Mouse (Mus musculus): ENCODE results near the gene Gbf1. TPM values are rescaled to one million over a fixed set of nuclear protein-coding genes. Genes with fewer than 3 reads are reported as not detected.

Gbf1 gene
- polyA plus RNA-seq, 1 experiment, result 142 TPM

- Histone ChIP-seq H3K4me3 (ENCODE audit: control insufficient read depth, low read depth, low read length) (peak overlapping the region; percentile 84), H3K27me3 (ENCODE audit: control insufficient read depth, insufficient read depth, low read length) (peaks cover 2% of the 10 kb centered on the region; the same call in 1 of the 2 replicates), H3K4me1 (ENCODE audit: control insufficient read depth, insufficient read depth, low read length) (peaks cover 44% of the 10 kb centered on the region), H3K36me3 (ENCODE audit: control insufficient read depth, insufficient read depth, low read length) (no peaks in the 10 kb centered on the region), H3K27ac (ENCODE audit: control insufficient read depth, insufficient read depth, low read depth, low read length) (peak overlapping the region; percentile 40; the same call in 1 of the 2 replicates)
- TF ChIP-seq CTCF (IDR thresholded peaks at IDR 0.05; ENCODE audit: control insufficient read depth, insufficient read depth, insufficient replicate concordance, low read depth, low read length), result no peak
- TF ChIP-seq POLR2A (IDR thresholded peaks at IDR 0.05; ENCODE audit: control insufficient read depth, low read depth, low read length), result no peak
Observed at GRCm38 (mm10) chr19:46305432-46306267, 153.3 kb downstream of the Gbf1 start.

- H3K27me3 ChIP-seq (ENCODE audit: control insufficient read depth, insufficient read depth, low read length), result peaks cover 2% of the 10 kb centered on the region; the same call in 1 of the 2 replicates
Observed at GRCm38 (mm10) chr19:46306268-46306610, 153.9 kb downstream of the Gbf1 start.

DNA sequence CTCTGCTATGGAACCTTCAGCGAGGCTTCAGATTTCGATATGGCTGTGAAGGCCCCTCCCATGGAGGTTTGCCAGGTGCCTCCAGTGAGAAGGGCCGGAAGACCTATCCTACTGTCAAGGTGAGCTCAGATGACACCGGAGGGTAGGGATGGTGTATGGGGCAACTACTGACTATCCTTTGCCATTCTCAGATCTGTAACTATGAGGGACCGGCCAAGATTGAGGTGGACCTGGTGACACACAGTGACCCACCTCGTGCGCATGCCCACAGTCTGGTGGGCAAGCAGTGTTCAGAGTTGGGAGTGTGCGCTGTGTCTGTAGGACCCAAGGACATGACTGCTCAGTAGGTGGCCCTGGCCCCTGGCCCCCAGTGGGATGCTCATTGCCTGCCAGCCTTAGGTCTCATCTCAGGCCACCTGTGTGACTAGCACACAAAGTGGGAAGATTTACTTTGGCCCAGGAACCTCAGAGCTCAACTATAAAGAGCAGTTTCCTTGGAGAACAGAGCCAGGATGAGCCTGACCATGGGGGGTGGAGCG is 154.5 kb downstream of the Gbf1 start:
- Histone ChIP-seq H3K27ac (ENCODE audit: control insufficient read depth, insufficient read depth, low read depth, low read length) (no peak overlapping the region), H3K27me3 (ENCODE audit: control insufficient read depth, insufficient read depth, low read length) (peaks cover 2% of the 10 kb centered on the region; the same call in 1 of the 2 replicates), H3K4me3 (ENCODE audit: control insufficient read depth, low read depth, low read length) (no peak overlapping the region), H3K36me3 (ENCODE audit: control insufficient read depth, insufficient read depth, low read length) (no peaks in the 10 kb centered on the region), H3K4me1 (ENCODE audit: control insufficient read depth, insufficient read depth, low read length) (peaks cover 44% of the 10 kb centered on the region)
- TF ChIP-seq CTCF (IDR thresholded peaks at IDR 0.05; ENCODE audit: control insufficient read depth, insufficient read depth, insufficient replicate concordance, low read depth, low read length) (no peak), POLR2A (IDR thresholded peaks at IDR 0.05; ENCODE audit: control insufficient read depth, low read depth, low read length) (no peak)

More at GRCm38 (mm10) chr19:46306268-46306610, 153.9 kb downstream of the Gbf1 start:
- Histone ChIP-seq H3K4me3 (ENCODE audit: control insufficient read depth, low read depth, low read length) (no peak overlapping the region), H3K4me1 (ENCODE audit: control insufficient read depth, insufficient read depth, low read length) (peaks cover 44% of the 10 kb centered on the region), H3K27ac (ENCODE audit: control insufficient read depth, insufficient read depth, low read depth, low read length) (no peak overlapping the region), H3K36me3 (ENCODE audit: control insufficient read depth, insufficient read depth, low read length) (no peaks in the 10 kb centered on the region)
- no peak for TF ChIP-seq CTCF (IDR thresholded peaks at IDR 0.05; ENCODE audit: control insufficient read depth, insufficient read depth, insufficient replicate concordance, low read depth, low read length)
- no peak for TF ChIP-seq POLR2A (IDR thresholded peaks at IDR 0.05; ENCODE audit: control insufficient read depth, low read depth, low read length)

- Histone ChIP-seq H3K4me1 (ENCODE audit: control insufficient read depth, insufficient read depth, low read length) (peaks cover 44% of the 10 kb centered on the region), H3K27me3 (ENCODE audit: control insufficient read depth, insufficient read depth, low read length) (peaks cover 2% of the 10 kb centered on the region; the same call in 1 of the 2 replicates), H3K27ac (ENCODE audit: control insufficient read depth, insufficient read depth, low read depth, low read length) (no peak overlapping the region), H3K4me3 (ENCODE audit: control insufficient read depth, low read depth, low read length) (no peak overlapping the region), H3K36me3 (ENCODE audit: control insufficient read depth, insufficient read depth, low read length) (no peaks in the 10 kb centered on the region)
- TF ChIP-seq CTCF (IDR thresholded peaks at IDR 0.05; ENCODE audit: control insufficient read depth, insufficient read depth, insufficient replicate concordance, low read depth, low read length), result no peak
- TF ChIP-seq POLR2A (IDR thresholded peaks at IDR 0.05; ENCODE audit: control insufficient read depth, low read depth, low read length), result no peak
Observed at GRCm38 (mm10) chr19:46307781-46308180, 155.5 kb downstream of the Gbf1 start.

GRCm38 (mm10) chr19:46308303-46308702 is 156.0 kb downstream of the Gbf1 start:
- H3K27ac ChIP-seq (ENCODE audit: control insufficient read depth, insufficient read depth, low read depth, low read length), result no peak overlapping the region
- no peak overlapping the region; the same call in 1 of the 2 replicates for H3K4me3 ChIP-seq (ENCODE audit: control insufficient read depth, low read depth, low read length)
- H3K36me3 ChIP-seq (ENCODE audit: control insufficient read depth, insufficient read depth, low read length), result no peaks in the 10 kb centered on the region
- H3K27me3 ChIP-seq (ENCODE audit: control insufficient read depth, insufficient read depth, low read length), result peaks cover 2% of the 10 kb centered on the region; the same call in 1 of the 2 replicates
- peaks cover 44% of the 10 kb centered on the region for H3K4me1 ChIP-seq (ENCODE audit: control insufficient read depth, insufficient read depth, low read length)
- TF ChIP-seq CTCF (IDR thresholded peaks at IDR 0.05; ENCODE audit: control insufficient read depth, insufficient read depth, insufficient replicate concordance, low read depth, low read length), result no peak
- no peak for TF ChIP-seq POLR2A (IDR thresholded peaks at IDR 0.05; ENCODE audit: control insufficient read depth, low read depth, low read length)

GRCm38 (mm10) chr19:46308706-46309435 is 156.6 kb downstream of the Gbf1 start:
- peaks cover 41% of the 10 kb centered on the region for H3K4me1 ChIP-seq (ENCODE audit: control insufficient read depth, insufficient read depth, low read length)
- H3K36me3 ChIP-seq (ENCODE audit: control insufficient read depth, insufficient read depth, low read length), result no peaks in the 10 kb centered on the region
- no peak overlapping the region for H3K27ac ChIP-seq (ENCODE audit: control insufficient read depth, insufficient read depth, low read depth, low read length)
- H3K4me3 ChIP-seq (ENCODE audit: control insufficient read depth, low read depth, low read length), result peak overlapping the region; percentile 64
- peak; percentile 98 for TF ChIP-seq CTCF (IDR thresholded peaks at IDR 0.05; ENCODE audit: control insufficient read depth, insufficient read depth, insufficient replicate concordance, low read depth, low read length)
- TF ChIP-seq POLR2A (IDR thresholded peaks at IDR 0.05; ENCODE audit: control insufficient read depth, low read depth, low read length), result no peak
- H3K27me3 ChIP-seq (ENCODE audit: control insufficient read depth, insufficient read depth, low read length), result peaks cover 2% of the 10 kb centered on the region; the same call in 1 of the 2 replicates

All from testis, adult 2 months (tissue).